Mouse (Mus musculus) stomach, embryonic 14.5 days (tissue): ENCODE data around the gene Sfrp5. TPM values are rescaled to one million over a fixed set of nuclear protein-coding genes. Genes with fewer than 3 reads are reported as not detected.

Experiments used
- ATAC-seq: fragments of 200-750 bp; cut with Nextera tagmentation; 2 replicates; pipeline ENCODE4 v1.8.0; 2017; ENCODE audit warnings: low read depth, moderate TSS enrichment; ENCODE audit not compliant: insufficient number of reproducible peaks, insufficient read depth, low FRiP score
- H3K27ac ChIP-seq: fragments of 300-500 bp; sonication (generic); 2 replicates; pipeline ENCODE4 v1.5.1; 2014; ENCODE audit warnings: mild to moderate bottlenecking, low read length, moderate library complexity, mixed read lengths
- H3K27me3 ChIP-seq: fragments of 300-500 bp; sonication (generic); 2 replicates; pipeline ENCODE4 v1.6.1; 2014; ENCODE audit warnings: low read length, control low read depth, mixed read lengths; ENCODE audit not compliant: control insufficient read depth, insufficient read depth
- H3K36me3 ChIP-seq: fragments of 300-500 bp; sonication (generic); 2 replicates; pipeline ENCODE4 v1.6.1; 2014; ENCODE audit warnings: mild to moderate bottlenecking, control low read depth, low read length, moderate library complexity, mixed read lengths; ENCODE audit not compliant: control insufficient read depth, insufficient read depth
- H3K4me1 ChIP-seq: fragments of 300-500 bp; sonication (generic); 2 replicates; pipeline ENCODE4 v1.6.1; 2014; ENCODE audit warnings: low read length, control low read depth, mixed read lengths; ENCODE audit not compliant: control insufficient read depth, insufficient read depth
- H3K4me2 ChIP-seq: fragments of 300-500 bp; sonication (generic); replicated peaks from 2 replicates; pipeline ENCODE4 v1.6.1; 2014; ENCODE audit warnings: low read depth, low read length, control low read depth
- H3K4me3 ChIP-seq: fragments of 300-500 bp; sonication (generic); 2 replicates; pipeline ENCODE4 v1.5.1; 2014; ENCODE audit warnings: low read depth, low read length, control low read depth
- H3K9ac ChIP-seq: fragments of 300-500 bp; sonication (generic); replicated peaks from 2 replicates; pipeline ENCODE4 v1.6.1; 2014; ENCODE audit warnings: low read depth, mild to moderate bottlenecking, control low read depth, low read length, moderate library complexity, mixed read lengths
- H3K9me3 ChIP-seq: fragments of 300-500 bp; sonication (generic); 2 replicates; pipeline ENCODE4 v1.6.1; 2016; ENCODE audit warnings: low read depth, low read length, control low read depth; ENCODE audit not compliant: control insufficient read depth
- WGBS: fragments of 180-500 bp; shearing (Covaris S2); extraction: QIAGEN DNeasy Blood & Tissue Kit; methylation state at CpG from one replicate; pipeline ENCODE4 v1.1.7; 2014; 5-methylcytosine and 5-hydroxymethylcytosine counted together
- polyA plus RNA-seq: library from polyadenylated mRNA; unstranded; fragments of >200 nt; fragmentation: Nextera tagmentation; extraction: Ambion mirVana; gene quantifications from 2 replicates; pipeline ENCODE4 v1.2.1, GENCODE M21; 2014

Sfrp5 gene
- polyA plus RNA-seq, result 11.1 and 13.0 TPM in 2 replicates

GRCm38 (mm10) chr19:42201696-42202381 lies at the start of gene Sfrp5:
Sfrp5 (minus strand) TSS chr19:42202252.
- no peak within 1 kb of the TSS for H3K27ac ChIP-seq
- no peak for ATAC-seq
- no peaks in the 10 kb centered on the region for H3K36me3 ChIP-seq
- peaks cover 37% of the 10 kb centered on the region for H3K27me3 ChIP-seq
- peak within 1 kb of the TSS; percentile 40 for H3K4me2 ChIP-seq
- no peak within 1 kb of the TSS for H3K9ac ChIP-seq
- H3K4me3 ChIP-seq, result peak within 1 kb of the TSS; percentile 17; the same call in 1 of the 2 replicates
- WGBS, result under 1% methylated on average over 56 of the region's 60 CpGs
- H3K9me3 ChIP-seq, result no peaks in the 10 kb centered on the region
- no peaks in the 10 kb centered on the region for H3K4me1 ChIP-seq

DNA sequence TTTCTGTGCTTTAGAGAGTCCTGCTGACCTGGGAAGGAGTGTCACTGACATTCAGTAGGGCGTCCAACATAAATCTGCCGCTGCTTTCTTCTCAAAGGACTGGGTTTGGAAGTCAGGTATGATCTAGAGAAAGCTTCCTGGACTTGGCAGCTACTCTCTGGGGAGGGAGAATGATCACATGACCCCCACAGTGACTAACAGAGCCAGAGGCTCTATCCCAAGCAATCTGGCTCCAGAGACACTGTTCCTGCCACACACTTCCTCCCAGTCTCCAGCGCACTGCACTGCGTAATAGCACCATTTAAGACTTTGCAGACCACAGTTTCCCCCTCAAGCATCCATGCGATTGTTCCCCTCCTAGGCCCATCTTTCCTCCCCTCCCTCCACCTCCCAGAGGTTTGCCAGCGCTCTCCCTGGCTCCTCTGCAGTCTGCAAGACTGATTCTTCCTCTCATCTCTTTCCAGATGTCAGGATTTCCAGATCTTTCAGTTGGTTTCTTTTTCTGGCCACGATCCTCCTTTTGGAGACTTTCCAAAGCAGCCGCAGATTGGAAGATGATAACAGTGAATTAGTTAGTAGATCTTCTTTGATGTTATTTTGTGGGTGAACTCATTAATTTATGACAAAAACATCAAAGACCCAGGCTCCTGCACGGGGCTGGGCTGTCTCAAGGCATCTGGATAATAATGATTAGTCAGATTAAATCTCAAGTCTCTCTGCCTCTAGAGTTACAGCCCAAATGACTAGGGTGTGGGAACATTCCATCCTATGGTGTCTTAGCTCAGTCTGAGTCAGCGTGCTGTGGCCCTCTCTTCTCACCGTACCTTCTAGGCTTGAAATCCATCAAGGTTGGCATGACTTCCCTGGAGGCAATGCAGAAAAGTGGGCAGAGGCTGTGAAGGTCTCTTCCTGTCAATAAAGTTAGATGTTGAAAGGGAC lies 48.2 kb upstream of the Sfrp5 start:
- H3K36me3 ChIP-seq, result no peaks in the 10 kb centered on the region
- no peak overlapping the region for H3K4me3 ChIP-seq
- no peak for ATAC-seq
- H3K4me1 ChIP-seq, result 0 out of 2 replicates have a peak, but pooled peaks cover under 1% of the 10 kb centered on the region
- no peak overlapping the region for H3K4me2 ChIP-seq
- 62% methylated on average over 11 of the region's 11 CpGs for WGBS
- no peaks in the 10 kb centered on the region for H3K9me3 ChIP-seq
- peaks cover 10% of the 10 kb centered on the region; the same call in 1 of the 2 replicates for H3K27me3 ChIP-seq
- H3K9ac ChIP-seq, result no peak overlapping the region
- no peak overlapping the region for H3K27ac ChIP-seq

GRCm38 (mm10) chr19:42247519-42247918 lies 45.5 kb upstream of the Sfrp5 start, which contains the start of gene Golga7b:
Golga7b (plus strand) TSS chr19:42247574.
- H3K4me3 ChIP-seq, result no peak within 1 kb of the TSS
- H3K9ac ChIP-seq, result no peak within 1 kb of the TSS
- no peak within 1 kb of the TSS for H3K4me2 ChIP-seq
- no peak within 1 kb of the TSS for H3K27ac ChIP-seq
- no peaks in the 10 kb centered on the region for H3K36me3 ChIP-seq
- 90% methylated on average over 3 of the region's 3 CpGs for WGBS
- H3K27me3 ChIP-seq, result no peaks in the 10 kb centered on the region
- no peak for ATAC-seq
- no peaks in the 10 kb centered on the region for H3K9me3 ChIP-seq
- H3K4me1 ChIP-seq, result no peaks in the 10 kb centered on the region

GRCm38 (mm10) chr19:42246626-42247025 lies 44.6 kb upstream of the Sfrp5 start:
- 43% methylated on average over 5 of the region's 5 CpGs for WGBS
- no peaks in the 10 kb centered on the region for H3K9me3 ChIP-seq
- no peaks in the 10 kb centered on the region for H3K27me3 ChIP-seq
- no peak for ATAC-seq
- H3K36me3 ChIP-seq, result no peaks in the 10 kb centered on the region
- H3K4me1 ChIP-seq, result no peaks in the 10 kb centered on the region
- no peak overlapping the region for H3K4me2 ChIP-seq
- no peak overlapping the region for H3K27ac ChIP-seq
- no peak overlapping the region for H3K9ac ChIP-seq
- no peak overlapping the region for H3K4me3 ChIP-seq

DNA sequence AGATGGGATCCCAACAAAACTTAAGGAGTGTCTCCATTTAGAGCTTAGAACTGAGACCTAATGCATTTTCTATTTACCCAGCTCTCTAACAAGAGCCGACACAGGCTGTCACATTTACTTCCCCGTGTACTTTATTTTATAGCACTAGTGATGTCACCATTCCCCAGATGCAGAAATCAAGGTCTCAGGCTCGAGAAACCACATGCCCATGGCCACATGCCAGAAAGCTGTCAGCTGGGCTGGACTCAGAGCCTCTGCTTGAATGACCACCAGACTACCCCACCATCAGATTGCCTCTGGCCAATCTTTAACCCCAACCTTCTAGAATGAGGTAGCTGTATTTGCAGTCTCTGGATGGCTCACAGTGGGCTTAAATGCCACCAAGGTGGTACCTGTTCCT lies 41.3 kb upstream of the Sfrp5 start:
- no peaks in the 10 kb centered on the region for H3K4me1 ChIP-seq
- no peak overlapping the region for H3K27ac ChIP-seq
- no peaks in the 10 kb centered on the region for H3K9me3 ChIP-seq
- no peak for ATAC-seq
- no peak overlapping the region for H3K4me3 ChIP-seq
- H3K9ac ChIP-seq, result no peak overlapping the region
- no peaks in the 10 kb centered on the region for H3K27me3 ChIP-seq
- no peak overlapping the region for H3K4me2 ChIP-seq
- 51% methylated on average over 3 of the region's 3 CpGs for WGBS
- no peaks in the 10 kb centered on the region for H3K36me3 ChIP-seq

DNA sequence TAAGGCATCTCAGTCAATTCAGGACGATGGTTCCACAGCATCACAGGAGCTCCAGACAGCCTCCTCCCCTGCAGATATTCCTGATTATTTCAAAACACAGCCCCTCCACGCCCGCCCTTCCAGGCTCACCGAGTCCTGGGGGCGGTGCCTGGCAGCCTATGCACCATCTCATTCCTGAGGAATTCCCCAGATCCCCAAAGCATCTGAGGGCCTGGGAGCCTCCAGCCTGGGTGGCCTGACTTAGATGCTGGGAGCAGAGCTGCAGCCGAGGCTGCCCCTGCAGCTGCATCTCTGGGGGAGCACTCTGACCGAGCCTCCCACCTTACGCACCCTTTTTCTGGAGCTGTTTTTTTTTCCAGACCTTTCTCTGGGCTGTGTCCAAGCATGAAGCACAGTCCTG lies 38.8 kb upstream of the Sfrp5 start:
- no peaks in the 10 kb centered on the region for H3K27me3 ChIP-seq
- H3K4me3 ChIP-seq, result no peak overlapping the region
- no peak for ATAC-seq
- no peak overlapping the region for H3K27ac ChIP-seq
- no peaks in the 10 kb centered on the region for H3K9me3 ChIP-seq
- 31% methylated on average over 8 of the region's 8 CpGs for WGBS
- no peak overlapping the region for H3K9ac ChIP-seq
- no peak overlapping the region for H3K4me2 ChIP-seq
- H3K4me1 ChIP-seq, result no peaks in the 10 kb centered on the region
- no peaks in the 10 kb centered on the region for H3K36me3 ChIP-seq

DNA sequence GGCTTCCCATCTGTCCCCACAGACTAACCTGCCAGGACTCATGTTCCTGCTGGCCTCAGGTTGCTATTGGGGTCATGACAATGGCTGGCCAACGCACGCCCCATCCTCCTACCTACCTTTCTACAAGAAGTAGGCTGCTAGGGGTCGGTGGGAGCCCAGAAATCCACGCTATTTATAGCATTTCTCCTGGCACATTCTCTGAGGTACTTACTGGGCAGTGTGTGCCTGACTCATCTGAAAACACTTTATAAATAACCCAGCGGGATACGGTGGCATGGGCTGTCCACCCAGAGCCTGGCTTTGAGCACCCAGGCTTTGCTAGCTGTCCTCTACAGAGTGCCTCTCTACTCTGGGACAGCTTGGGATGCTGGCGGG lies 36.3 kb upstream of the Sfrp5 start:
- Histone ChIP-seq H3K27ac (no peak overlapping the region), H3K9me3 (no peaks in the 10 kb centered on the region), H3K36me3 (no peaks in the 10 kb centered on the region), H3K9ac (no peak overlapping the region), H3K4me1 (no peaks in the 10 kb centered on the region), H3K27me3 (no peaks in the 10 kb centered on the region), H3K4me2 (no peak overlapping the region), H3K4me3 (no peak overlapping the region)
- WGBS, result 67% methylated on average over 7 of the region's 7 CpGs
- ATAC-seq, result no peak

- no peak overlapping the region for H3K27ac ChIP-seq
- H3K4me2 ChIP-seq, result no peak overlapping the region
- WGBS, result 17% methylated on average over 4 of the region's 4 CpGs
- no peak for ATAC-seq
- H3K9ac ChIP-seq, result no peak overlapping the region
- no peaks in the 10 kb centered on the region for H3K36me3 ChIP-seq
- H3K27me3 ChIP-seq, result no peaks in the 10 kb centered on the region
- no peaks in the 10 kb centered on the region for H3K4me1 ChIP-seq
- no peak overlapping the region for H3K4me3 ChIP-seq
- no peaks in the 10 kb centered on the region for H3K9me3 ChIP-seq
Observed at GRCm38 (mm10) chr19:42237602-42238340, 35.7 kb upstream of the Sfrp5 start.
